Mouse (Mus musculus): ENCODE results near the gene Scarb2. TPM values are rescaled to one million over a fixed set of nuclear protein-coding genes. Genes with fewer than 3 reads are reported as not detected.

The Scarb2 gene
- polyA plus RNA-seq, 1 experiment, result 46.6 TPM

GRCm38 (mm10) chr5:92457410-92457809, 49.2 kb downstream of the Scarb2 start:
- Histone ChIP-seq H3K27me3 (ENCODE audit: control insufficient read depth, insufficient read depth, insufficient read length) (no peaks in the 10 kb centered on the region), H3K36me3 (ENCODE audit: control insufficient read depth, insufficient read depth) (peaks cover 43% of the 10 kb centered on the region), H3K79me2 (ENCODE audit: control insufficient read depth, insufficient read depth) (no peaks in the 10 kb centered on the region), H3K4me3 (no peak overlapping the region), H3K4me2 (ENCODE audit: low read depth) (no peak overlapping the region), H3ac (ENCODE audit: control insufficient read depth, insufficient read length) (no peak overlapping the region)
- TF ChIP-seq TCF12 (IDR thresholded peaks at IDR 0.05; ENCODE audit: insufficient read depth, poor library complexity, severe bottlenecking) (no peak), MAX (IDR thresholded peaks at IDR 0.05; ENCODE audit: low read depth) (no peak), TCF3 (IDR thresholded peaks at IDR 0.05; ENCODE audit: insufficient read length, low read depth) (no peak), MYOD1 (IDR thresholded peaks at IDR 0.05; ENCODE audit: control insufficient read depth in 1 of 3, insufficient read length in 2 of 3, low read depth in 2 of 3) (no peak), E2F4 (IDR thresholded peaks at IDR 0.05; ENCODE audit: insufficient read depth) (no peak), POLR2A (IDR thresholded peaks at IDR 0.05; ENCODE audit: insufficient read length, low read depth) (no peak), MYOG (IDR thresholded peaks at IDR 0.05; ENCODE audit: control insufficient read depth in 1 of 3, insufficient read depth in 1 of 3, insufficient read length in 2 of 3, low read depth in 2 of 3) (no peak), CEBPB (IDR thresholded peaks at IDR 0.05; ENCODE audit: insufficient read depth, poor library complexity, severe bottlenecking) (no peak), REST (IDR thresholded peaks at IDR 0.05; ENCODE audit: insufficient read depth, insufficient read length) (no peak), USF1 (IDR thresholded peaks at IDR 0.05; ENCODE audit: low read depth) (no peak), SRF (IDR thresholded peaks at IDR 0.05; ENCODE audit: control insufficient read depth, insufficient read length, low read depth) (no peak)

GRCm38 (mm10) chr5:92452876-92453275, 53.8 kb downstream of the Scarb2 start:
- Histone ChIP-seq H3ac (ENCODE audit: control insufficient read depth, insufficient read length) (no peak overlapping the region), H3K4me2 (ENCODE audit: low read depth) (no peak overlapping the region), H3K4me3 (no peak overlapping the region), H3K79me2 (ENCODE audit: control insufficient read depth, insufficient read depth) (no peaks in the 10 kb centered on the region), H3K27me3 (ENCODE audit: control insufficient read depth, insufficient read depth, insufficient read length) (no peaks in the 10 kb centered on the region), H3K36me3 (ENCODE audit: control insufficient read depth, insufficient read depth) (peaks cover 41% of the 10 kb centered on the region)
- TF ChIP-seq E2F4 (IDR thresholded peaks at IDR 0.05; ENCODE audit: insufficient read depth), result no peak
- TF ChIP-seq REST (IDR thresholded peaks at IDR 0.05; ENCODE audit: insufficient read depth, insufficient read length), result no peak
- TF ChIP-seq MAX (IDR thresholded peaks at IDR 0.05; ENCODE audit: low read depth), result no peak
- no peak for TF ChIP-seq MYOG (IDR thresholded peaks at IDR 0.05; ENCODE audit: control insufficient read depth in 1 of 3, insufficient read depth in 1 of 3, insufficient read length in 2 of 3, low read depth in 2 of 3)
- TF ChIP-seq MYOD1 (IDR thresholded peaks at IDR 0.05; ENCODE audit: control insufficient read depth in 1 of 3, insufficient read length in 2 of 3, low read depth in 2 of 3), result no peak
- no peak for TF ChIP-seq SRF (IDR thresholded peaks at IDR 0.05; ENCODE audit: control insufficient read depth, insufficient read length, low read depth)
- TF ChIP-seq TCF3 (IDR thresholded peaks at IDR 0.05; ENCODE audit: insufficient read length, low read depth), result no peak
- TF ChIP-seq POLR2A (IDR thresholded peaks at IDR 0.05; ENCODE audit: insufficient read length, low read depth), result no peak
- no peak for TF ChIP-seq CEBPB (IDR thresholded peaks at IDR 0.05; ENCODE audit: insufficient read depth, poor library complexity, severe bottlenecking)
- no peak for TF ChIP-seq USF1 (IDR thresholded peaks at IDR 0.05; ENCODE audit: low read depth)
- no peak for TF ChIP-seq POLR2AphosphoS2 (IDR thresholded peaks at IDR 0.05; ENCODE audit: insufficient read length, low read depth)
- no peak for TF ChIP-seq TCF12 (IDR thresholded peaks at IDR 0.05; ENCODE audit: insufficient read depth, poor library complexity, severe bottlenecking)

GRCm38 (mm10) chr5:92446736-92447135, 59.9 kb downstream of the Scarb2 start:
- H3K27me3 ChIP-seq (ENCODE audit: control insufficient read depth, insufficient read depth, insufficient read length), result no peaks in the 10 kb centered on the region
- no peak overlapping the region for H3K4me2 ChIP-seq (ENCODE audit: low read depth)
- peaks cover 33% of the 10 kb centered on the region for H3K36me3 ChIP-seq (ENCODE audit: control insufficient read depth, insufficient read depth)
- H3ac ChIP-seq (ENCODE audit: control insufficient read depth, insufficient read length), result no peak overlapping the region
- H3K4me3 ChIP-seq, result no peak overlapping the region
- TF ChIP-seq TCF3 (IDR thresholded peaks at IDR 0.05; ENCODE audit: insufficient read length, low read depth) (no peak), SRF (IDR thresholded peaks at IDR 0.05; ENCODE audit: control insufficient read depth, insufficient read length, low read depth) (no peak), MYOD1 (IDR thresholded peaks at IDR 0.05; ENCODE audit: control insufficient read depth in 1 of 3, insufficient read length in 2 of 3, low read depth in 2 of 3) (no peak), POLR2A (IDR thresholded peaks at IDR 0.05; ENCODE audit: insufficient read length, low read depth) (no peak), POLR2AphosphoS2 (IDR thresholded peaks at IDR 0.05; ENCODE audit: insufficient read length, low read depth) (no peak), USF1 (IDR thresholded peaks at IDR 0.05; ENCODE audit: low read depth) (no peak)
- no peaks in the 10 kb centered on the region for H3K79me2 ChIP-seq (ENCODE audit: control insufficient read depth, insufficient read depth)

GRCm38 (mm10) chr5:92445016-92445415, 61.6 kb downstream of the Scarb2 start:
- no peaks in the 10 kb centered on the region for H3K79me2 ChIP-seq (ENCODE audit: control insufficient read depth, insufficient read depth)
- no peak overlapping the region for H3K4me2 ChIP-seq (ENCODE audit: low read depth)
- peaks cover 33% of the 10 kb centered on the region for H3K36me3 ChIP-seq (ENCODE audit: control insufficient read depth, insufficient read depth)
- H3ac ChIP-seq (ENCODE audit: control insufficient read depth, insufficient read length), result no peak overlapping the region
- TF ChIP-seq TCF12 (IDR thresholded peaks at IDR 0.05; ENCODE audit: insufficient read depth, poor library complexity, severe bottlenecking) (no peak), POLR2A (IDR thresholded peaks at IDR 0.05; ENCODE audit: insufficient read length, low read depth) (no peak), REST (IDR thresholded peaks at IDR 0.05; ENCODE audit: insufficient read depth, insufficient read length) (no peak), TCF3 (IDR thresholded peaks at IDR 0.05; ENCODE audit: insufficient read length, low read depth) (no peak), MYOD1 (IDR thresholded peaks at IDR 0.05; ENCODE audit: control insufficient read depth in 1 of 3, insufficient read length in 2 of 3, low read depth in 2 of 3) (no peak), MYOG (IDR thresholded peaks at IDR 0.05; ENCODE audit: control insufficient read depth in 1 of 3, insufficient read depth in 1 of 3, insufficient read length in 2 of 3, low read depth in 2 of 3) (no peak), MAX (IDR thresholded peaks at IDR 0.05; ENCODE audit: low read depth) (no peak), CEBPB (IDR thresholded peaks at IDR 0.05; ENCODE audit: insufficient read depth, poor library complexity, severe bottlenecking) (no peak), E2F4 (IDR thresholded peaks at IDR 0.05; ENCODE audit: insufficient read depth) (no peak), POLR2AphosphoS2 (IDR thresholded peaks at IDR 0.05; ENCODE audit: insufficient read length, low read depth) (no peak), SRF (IDR thresholded peaks at IDR 0.05; ENCODE audit: control insufficient read depth, insufficient read length, low read depth) (no peak), USF1 (IDR thresholded peaks at IDR 0.05; ENCODE audit: low read depth) (no peak)
- H3K4me3 ChIP-seq, result no peak overlapping the region
- no peaks in the 10 kb centered on the region for H3K27me3 ChIP-seq (ENCODE audit: control insufficient read depth, insufficient read depth, insufficient read length)

GRCm38 (mm10) chr5:92442914-92443313, 63.7 kb downstream of the Scarb2 start:
- Histone ChIP-seq H3K4me2 (ENCODE audit: low read depth) (no peak overlapping the region), H3K36me3 (ENCODE audit: control insufficient read depth, insufficient read depth) (peaks cover 20% of the 10 kb centered on the region), H3ac (ENCODE audit: control insufficient read depth, insufficient read length) (no peak overlapping the region), H3K79me2 (ENCODE audit: control insufficient read depth, insufficient read depth) (no peaks in the 10 kb centered on the region), H3K4me3 (no peak overlapping the region), H3K27me3 (ENCODE audit: control insufficient read depth, insufficient read depth, insufficient read length) (no peaks in the 10 kb centered on the region)
- TF ChIP-seq POLR2AphosphoS2 (IDR thresholded peaks at IDR 0.05; ENCODE audit: insufficient read length, low read depth), result no peak

Measured in myocyte (in vitro differentiated cells).